Mouse (Mus musculus) fat pad, adult 2 months (tissue): Measurements from ENCODE around the gene Mrps18c.

Experiments used
- DNase-seq: peaks from one replicate; pipeline ENCODE4 v3.0.0-alpha.2; 2011; ENCODE audit warnings: low read depth, low spot score; ENCODE audit errors: extremely low read depth

Gene Mrps18c

GRCm38 (mm10) chr5:100798165-100798860 is at the start of gene Mrps18c, which contains the start of gene Helq:
Gene Mrps18c (plus strand): TSS chr5:100798627.
Gene Helq (minus strand): TSS chr5:100798598.
- no peak for DNase-seq

GRCm38 (mm10) chr5:100750617-100751255 is 47.7 kb upstream of the Mrps18c start:
- DNase-seq, result no peak

DNA sequence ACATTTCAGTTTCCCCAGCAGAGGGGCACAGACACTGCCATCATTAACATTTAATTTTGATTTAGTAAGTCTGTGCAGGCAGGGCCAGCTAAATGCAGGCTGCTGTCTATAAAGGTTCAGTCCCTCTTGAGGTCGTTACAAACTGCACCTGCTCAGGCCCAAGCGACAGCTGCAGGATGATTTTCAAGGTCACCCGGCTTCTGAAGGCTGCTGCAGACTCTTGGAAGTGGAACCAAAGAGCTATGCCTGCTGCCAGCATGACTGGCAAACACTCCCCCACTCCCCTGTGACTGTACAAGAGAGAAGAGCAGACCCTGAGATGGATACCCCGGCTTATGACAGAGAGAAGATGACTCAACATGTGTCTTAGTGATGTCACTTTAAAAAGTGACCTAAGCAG is 46.8 kb upstream of the Mrps18c start:
- no peak for DNase-seq

GRCm38 (mm10) chr5:100753407-100753806 is 45.0 kb upstream of the Mrps18c start:
- no peak for DNase-seq

DNA sequence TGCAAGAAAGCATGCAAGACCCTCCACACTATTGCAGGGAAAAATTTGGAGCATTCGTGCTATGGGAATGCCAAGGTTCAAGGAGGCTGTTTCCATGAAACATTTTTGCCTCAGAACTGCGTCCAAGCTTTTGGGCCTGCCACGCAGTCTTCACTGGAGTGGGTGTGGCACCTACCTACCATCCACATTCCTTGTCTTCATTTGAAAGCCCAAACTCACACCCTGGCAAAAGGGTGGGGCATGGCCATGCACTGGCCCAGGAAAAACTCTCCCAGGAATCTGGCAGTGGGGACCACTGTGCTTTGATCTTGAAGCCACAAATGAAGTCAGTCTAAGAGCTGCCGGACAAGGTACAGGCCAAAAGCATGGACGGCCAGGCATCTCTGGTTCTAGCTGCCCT is 40.3 kb upstream of the Mrps18c start:
- DNase-seq, result no peak

- no peak for DNase-seq
Observed at GRCm38 (mm10) chr5:100760049-100760663, 38.3 kb upstream of the Mrps18c start.

DNA sequence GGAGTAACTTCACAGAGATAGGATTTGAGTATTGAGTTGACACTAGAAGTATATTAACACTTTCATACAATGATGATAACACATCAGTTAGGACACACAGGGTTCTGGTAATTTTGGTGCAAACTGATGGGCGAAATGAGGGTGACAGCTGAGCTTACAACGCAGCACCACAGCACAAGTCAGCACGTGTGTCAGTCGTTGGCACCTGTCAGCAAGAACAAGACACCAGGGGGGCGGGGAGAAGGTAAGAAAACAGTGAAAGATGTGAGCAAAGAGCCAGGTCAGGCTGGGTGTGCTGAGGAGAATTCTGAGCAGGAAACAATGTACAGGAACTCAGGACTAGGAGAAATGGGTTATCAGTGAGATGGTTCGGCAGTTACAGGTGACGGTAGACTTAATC is 36.7 kb upstream of the Mrps18c start:
- no peak for DNase-seq

DNA sequence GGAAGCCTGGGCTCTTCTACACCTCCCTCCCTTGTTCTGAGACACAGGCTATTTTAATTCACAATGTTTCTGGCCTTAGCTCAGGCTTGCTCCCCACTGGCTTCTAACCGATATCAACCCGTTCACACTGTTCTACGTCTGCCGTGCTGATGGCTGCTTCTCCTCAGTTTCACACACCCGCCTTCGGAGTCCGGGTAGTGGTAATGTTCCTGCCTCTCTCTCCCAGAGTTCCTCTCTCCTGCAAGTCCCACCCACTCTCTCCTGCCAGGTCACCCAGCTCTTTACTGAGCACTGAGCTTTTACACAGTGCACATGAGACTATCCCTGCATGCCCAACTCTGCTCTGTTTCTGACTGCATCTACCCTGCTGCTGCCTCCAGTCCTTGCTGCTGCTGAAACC is 32.4 kb upstream of the Mrps18c start:
- no peak for DNase-seq

DNA sequence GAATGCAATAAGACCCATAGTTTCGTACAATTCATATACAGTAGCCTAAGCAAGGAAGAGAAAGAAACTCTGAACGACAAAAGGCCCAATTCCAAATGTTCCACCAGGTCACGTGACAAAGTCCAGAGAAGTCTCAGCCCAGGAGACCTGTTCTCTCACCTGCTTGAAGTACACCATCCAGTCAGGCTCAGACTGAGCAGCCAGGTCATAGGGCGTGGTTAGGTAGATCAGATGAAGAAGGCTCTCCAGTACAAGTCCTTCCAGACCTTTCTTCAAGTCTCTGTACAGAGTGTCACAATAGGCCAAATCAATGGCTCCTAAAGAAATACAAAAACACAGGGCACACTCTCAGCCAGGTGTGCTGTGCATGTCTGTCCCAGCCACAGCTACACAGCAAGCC is 26.9 kb upstream of the Mrps18c start:
- DNase-seq, result no peak

GRCm38 (mm10) chr5:100775778-100776404 is 22.5 kb upstream of the Mrps18c start:
- no peak for DNase-seq

DNA sequence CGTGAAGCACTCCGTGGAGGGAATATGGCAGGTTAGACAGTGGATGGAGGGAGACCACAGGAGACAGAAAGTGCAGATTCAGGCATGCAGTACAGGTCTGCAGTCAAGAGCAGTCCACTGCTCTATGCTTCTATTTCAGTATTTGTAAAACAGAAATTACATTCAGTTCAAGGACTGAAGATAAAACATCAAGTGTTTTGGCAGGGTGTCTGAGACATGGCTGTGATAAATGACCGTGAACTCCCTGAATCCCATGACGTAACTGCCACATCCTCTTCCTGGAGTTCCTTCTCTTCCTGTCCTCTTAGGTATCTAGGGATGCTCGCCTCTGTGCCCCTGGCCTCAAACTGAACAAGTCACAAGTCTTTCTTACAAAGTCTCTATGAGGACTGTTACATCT is 21.5 kb upstream of the Mrps18c start:
- DNase-seq, result no peak

GRCm38 (mm10) chr5:100779002-100779401 is 19.4 kb upstream of the Mrps18c start:
- DNase-seq, result no peak

DNA sequence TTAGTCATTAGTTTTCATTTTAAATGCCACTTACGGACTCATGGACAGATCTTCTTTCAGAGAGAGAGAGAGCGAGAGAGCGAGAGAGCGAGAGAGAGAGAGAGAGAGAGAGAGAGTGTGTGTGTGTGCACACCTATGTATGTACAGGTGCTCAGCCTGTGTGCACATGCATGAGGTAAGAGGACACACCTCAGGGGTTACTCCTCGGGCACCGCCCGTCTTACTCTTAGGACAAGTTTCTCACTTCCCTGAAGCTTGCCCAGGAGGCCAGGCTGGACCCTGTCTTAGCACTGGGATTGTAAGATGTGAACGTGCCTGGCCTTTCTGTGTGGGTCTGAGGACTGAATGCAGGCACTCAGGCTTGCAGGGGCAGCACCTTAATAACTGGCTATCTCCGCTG is 10.9 kb upstream of the Mrps18c start:
- no peak for DNase-seq

- no peak for DNase-seq
Observed at GRCm38 (mm10) chr5:100792261-100792660, 6.2 kb upstream of the Mrps18c start.

- DNase-seq, result no peak
Observed at GRCm38 (mm10) chr5:100794084-100794483, 4.3 kb upstream of the Mrps18c start.

GRCm38 (mm10) chr5:100818341-100818740 is 19.9 kb downstream of the Mrps18c start:
- DNase-seq, result no peak

DNA sequence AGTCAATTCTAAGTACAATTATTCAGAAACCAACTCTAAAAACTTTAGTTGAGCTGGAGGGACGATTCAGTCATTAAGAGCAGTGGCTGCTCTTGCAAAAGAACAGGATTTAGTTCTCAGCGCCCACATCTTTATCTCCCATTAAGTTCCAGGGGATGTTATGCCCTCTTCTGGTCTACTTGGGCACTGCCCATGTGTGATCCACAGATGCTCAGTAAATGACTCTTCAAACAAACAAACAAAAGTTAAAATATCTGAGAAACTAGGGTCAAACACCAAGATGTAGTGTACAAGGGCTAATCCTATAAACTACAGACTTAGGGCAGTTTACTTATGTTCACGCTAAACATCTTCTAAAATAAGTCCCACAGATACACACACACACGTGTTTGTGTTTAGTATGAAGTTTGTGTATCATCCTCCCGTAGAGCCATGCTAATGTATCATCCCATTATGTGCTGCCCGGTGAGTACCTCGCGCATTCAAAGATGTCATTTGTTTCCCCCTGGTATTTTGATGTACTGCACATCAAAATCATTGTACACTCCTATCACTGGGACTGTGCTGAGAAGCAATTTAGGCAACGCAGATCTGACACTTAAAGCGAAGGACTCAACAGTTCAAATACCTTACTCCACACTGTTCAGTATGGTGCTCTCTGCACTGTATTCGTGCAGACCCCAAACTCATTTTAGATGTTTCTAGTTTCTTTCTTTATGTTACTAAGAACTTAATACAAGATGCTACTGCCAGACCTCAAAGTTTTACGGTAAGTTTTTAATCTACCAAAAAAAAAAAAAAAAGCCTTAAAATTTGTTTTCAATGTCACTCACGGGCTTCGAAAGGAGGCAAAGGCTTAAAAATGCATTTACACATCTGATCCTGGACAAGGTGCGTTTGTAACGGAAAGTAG is 21.4 kb downstream of the Mrps18c start:
- DNase-seq, result no peak

DNA sequence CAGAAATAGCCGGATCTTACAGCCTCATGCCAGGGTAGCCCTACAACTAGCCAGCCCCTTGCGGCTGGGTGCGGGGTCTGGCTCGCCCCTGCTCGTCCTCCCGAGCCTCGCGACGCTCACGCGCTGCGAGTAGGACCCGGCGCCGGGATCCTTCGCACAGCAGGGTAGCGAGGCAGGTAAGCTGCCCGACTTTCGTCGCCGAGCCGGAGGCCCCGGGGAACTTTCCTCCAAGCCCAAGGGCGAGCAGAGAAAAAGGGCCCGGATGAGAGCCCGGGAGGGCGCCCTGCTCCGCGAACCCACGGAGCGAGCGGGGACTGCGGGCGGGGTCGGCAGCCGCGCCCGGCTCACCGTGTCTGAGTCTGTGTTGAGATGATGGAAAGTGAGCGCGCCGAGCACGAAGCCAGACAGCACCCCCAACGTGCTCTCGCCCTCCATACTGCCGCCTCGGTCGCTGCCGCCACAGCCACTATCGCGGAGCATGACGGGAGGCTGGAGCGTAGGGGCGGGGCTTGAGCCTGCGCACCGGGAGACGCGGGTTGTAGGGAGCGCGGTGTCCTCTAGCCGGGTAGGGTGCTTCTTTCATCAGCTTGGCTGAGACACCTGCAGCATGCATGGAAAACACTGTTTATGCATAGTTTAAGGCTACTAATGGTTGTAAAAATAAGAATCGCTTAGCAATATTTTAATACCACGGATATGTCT is 22.2 kb downstream of the Mrps18c start, which contains the start of gene Abraxas1:
Gene Abraxas1, minus strand, starts transcription at position 483 of the 702 bp plus-strand sequence.
- no peak for DNase-seq

DNA sequence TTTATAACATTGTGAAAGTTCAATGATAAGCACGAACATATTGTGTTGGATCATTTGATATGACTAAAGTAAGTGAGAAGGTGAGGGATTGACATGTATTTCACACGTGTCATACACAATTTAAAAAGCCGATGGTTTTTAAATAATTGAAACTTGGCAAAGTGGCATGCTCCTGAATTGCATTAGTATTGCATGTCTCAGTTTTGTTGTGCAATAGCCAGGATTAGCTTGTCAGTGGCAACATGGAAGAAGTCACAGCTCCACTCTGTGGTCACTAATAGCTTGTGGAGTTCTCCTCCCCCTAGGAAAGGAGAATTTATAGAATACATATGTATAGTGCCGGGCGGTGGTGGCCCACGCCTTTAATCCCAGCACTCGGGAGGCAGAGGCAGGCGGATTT is 22.9 kb downstream of the Mrps18c start:
- DNase-seq, result no peak

DNA sequence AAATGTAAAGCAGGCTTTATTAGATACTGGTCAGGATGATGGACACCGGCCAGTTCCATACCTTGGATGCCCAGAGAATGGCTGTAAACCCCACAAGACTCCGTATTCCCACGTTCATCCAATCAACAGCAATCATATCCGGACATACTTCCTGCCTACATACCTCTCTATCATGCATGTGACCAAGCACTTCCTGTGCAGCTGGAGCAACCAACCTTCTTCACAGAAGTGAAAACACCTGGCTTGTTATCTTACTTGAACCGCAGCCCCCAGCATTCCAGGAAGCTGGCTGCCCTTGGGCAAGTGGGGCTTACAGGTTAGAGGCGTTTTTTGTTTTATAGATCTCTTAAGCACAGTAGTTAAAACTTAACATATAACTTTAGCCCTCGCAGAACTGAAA is 24.4 kb downstream of the Mrps18c start:
- DNase-seq, result no peak
